ENCODE assay signal across 7 mouse cellular contexts in the genomic region with DNA sequence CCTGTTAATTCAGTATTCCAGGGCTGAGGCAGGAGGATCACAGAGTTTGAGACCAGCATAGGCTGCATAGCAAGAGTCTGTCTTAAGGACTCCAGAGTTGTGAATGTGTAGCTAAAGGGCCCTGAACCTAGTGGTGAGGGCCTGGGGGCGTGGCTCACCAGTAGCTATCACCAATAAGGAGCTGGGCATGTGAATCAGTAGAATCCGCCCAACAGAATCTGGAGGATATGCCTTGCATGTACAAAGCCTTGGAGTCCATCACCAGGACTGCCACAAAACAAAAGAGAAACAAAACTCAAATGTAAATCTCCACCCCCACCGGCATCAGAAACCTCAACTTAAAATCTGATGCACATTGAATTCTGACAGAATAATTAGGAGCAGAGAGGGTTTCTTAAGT. TPM values are rescaled to one million over a fixed set of nuclear protein-coding genes. Genes with fewer than 3 reads are reported as not detected.
DNase-seq lines count a peak whose midpoint lies in the region; ATAC-seq lines count a peak whose summit lies in the region.

No protein-coding gene starts in this region.

- H3K9ac ChIP-seq in neural tube, embryonic 11.5 days (ENCODE audit: low read length): peak overlapping the region; percentile 98
- H3K9ac ChIP-seq in embryonic facial prominence, embryonic 14.5 days (ENCODE audit: low read depth, low read length): peak overlapping the region; percentile 81
- H3K9ac ChIP-seq in limb, embryonic 11.5 days (ENCODE audit: low read length): no peak overlapping the region
- H3K9ac ChIP-seq in stomach, embryonic 15.5 days: peak overlapping the region; percentile 17; the same call in 1 of the 2 replicates

- peak overlapping the region; percentile 97 for H3K27ac ChIP-seq in neural tube, embryonic 11.5 days (ENCODE audit: low read depth, low read length)
- peak overlapping the region; percentile 94 for H3K27ac ChIP-seq in embryonic facial prominence, embryonic 14.5 days (replicated peaks; ENCODE audit: low read depth, low read length)
- peak overlapping the region; percentile 65; the same call in 1 of the 2 replicates for H3K27ac ChIP-seq in limb, embryonic 11.5 days (replicated peaks; ENCODE audit: low read depth, low read length)
- peak overlapping the region; percentile 60; the same call in 1 of the 2 replicates for H3K27ac ChIP-seq in stomach, embryonic 15.5 days

- no peaks in the 10 kb centered on the region for H3K27me3 ChIP-seq in neural tube, embryonic 11.5 days (ENCODE audit: control insufficient read depth, insufficient read depth, low read length)
- H3K27me3 ChIP-seq in embryonic facial prominence, embryonic 14.5 days (replicated peaks; ENCODE audit: control insufficient read depth, insufficient read depth, low read length): no peaks in the 10 kb centered on the region
- no peaks in the 10 kb centered on the region for H3K27me3 ChIP-seq in limb, embryonic 11.5 days (ENCODE audit: control insufficient read depth, insufficient read depth, low read length)
- no peaks in the 10 kb centered on the region for H3K27me3 ChIP-seq in stomach, embryonic 15.5 days (replicated peaks)

- no peak overlapping the region for H3K4me3 ChIP-seq in neural tube, embryonic 11.5 days (ENCODE audit: low read depth, low read length)
- no peak overlapping the region; the same call in 1 of the 2 replicates for H3K4me3 ChIP-seq in embryonic facial prominence, embryonic 14.5 days (ENCODE audit: low read depth, low read length)
- H3K4me3 ChIP-seq in limb, embryonic 11.5 days (ENCODE audit: low read depth, low read length): peak overlapping the region; percentile 91; the same call in 1 of the 2 replicates
- H3K4me3 ChIP-seq in stomach, embryonic 15.5 days (replicated peaks): peak overlapping the region; percentile 81; the same call in 1 of the 2 replicates

- peaks cover 9% of the 10 kb centered on the region for H3K36me3 ChIP-seq in neural tube, embryonic 11.5 days (ENCODE audit: control insufficient read depth, insufficient read depth, low read length)
- peaks cover 22% of the 10 kb centered on the region for H3K36me3 ChIP-seq in embryonic facial prominence, embryonic 14.5 days (ENCODE audit: control insufficient read depth, insufficient read depth, low read length)
- H3K36me3 ChIP-seq in limb, embryonic 11.5 days (ENCODE audit: control insufficient read depth, insufficient read depth, low read length): peaks cover 5% of the 10 kb centered on the region
- peaks cover 6% of the 10 kb centered on the region for H3K36me3 ChIP-seq in stomach, embryonic 15.5 days

- peaks cover 11% of the 10 kb centered on the region; the same call in 1 of the 2 replicates for H3K4me1 ChIP-seq in neural tube, embryonic 11.5 days (ENCODE audit: control insufficient read depth, insufficient read depth, low read length)
- peaks cover 18% of the 10 kb centered on the region; the same call in 1 of the 2 replicates for H3K4me1 ChIP-seq in embryonic facial prominence, embryonic 14.5 days (ENCODE audit: control insufficient read depth, insufficient read depth, low read length)
- H3K4me1 ChIP-seq in limb, embryonic 11.5 days (ENCODE audit: control insufficient read depth, insufficient read depth, low read length): peaks cover 21% of the 10 kb centered on the region
- peaks cover 53% of the 10 kb centered on the region for H3K4me1 ChIP-seq in stomach, embryonic 15.5 days

- 84% methylated on average over 3 of the region's 3 CpGs for WGBS in neural tube, embryonic 11.5 days
- 63% methylated on average over 3 of the region's 3 CpGs for WGBS in embryonic facial prominence, embryonic 14.5 days
- WGBS in limb, embryonic 11.5 days: 73% methylated on average over 3 of the region's 3 CpGs
- WGBS in stomach, embryonic 15.5 days: 60% methylated on average over 3 of the region's 3 CpGs

- DNase-seq in neural tube, embryonic 11.5 days (ENCODE audit: low spot score): no peak
- DNase-seq in neural tube, embryonic 10.5 days (ENCODE audit: extremely low spot score, low spot score): no peak
- no peak for DNase-seq in embryonic facial prominence, embryonic 14.5 days (ENCODE audit: low spot score)
- no peak for DNase-seq in limb, embryonic 11.5 days (ENCODE audit: low spot score)
- no peak for DNase-seq in frontal cortex, adult 2 months (ENCODE audit: extremely low spot score in 1 of 2, low spot score in 1 of 2)
- no peak for DNase-seq in cerebellum, adult 18-20 months

- ATAC-seq in neural tube, embryonic 11.5 days (ENCODE audit: insufficient read depth, low FRiP score, low TSS enrichment): no peak
- ATAC-seq in embryonic facial prominence, embryonic 14.5 days (ENCODE audit: low read depth): no peak
- ATAC-seq in limb, embryonic 11.5 days (ENCODE audit: insufficient number of reproducible peaks, low FRiP score, low TSS enrichment, low read depth): no peak
- no peak for ATAC-seq in stomach, embryonic 15.5 days (ENCODE audit: insufficient read depth, low FRiP score, low read depth)

- H3K9me3 ChIP-seq in neural tube, embryonic 11.5 days (ENCODE audit: control insufficient read depth, low read length): no peaks in the 10 kb centered on the region
- no peaks in the 10 kb centered on the region for H3K9me3 ChIP-seq in embryonic facial prominence, embryonic 14.5 days (ENCODE audit: control insufficient read depth, low read length)
- H3K9me3 ChIP-seq in limb, embryonic 11.5 days (ENCODE audit: control insufficient read depth, low read length): no peaks in the 10 kb centered on the region
- no peaks in the 10 kb centered on the region for H3K9me3 ChIP-seq in stomach, embryonic 15.5 days

- H3K4me2 ChIP-seq in neural tube, embryonic 11.5 days (ENCODE audit: low read depth): peak overlapping the region; percentile 72
- H3K4me2 ChIP-seq in embryonic facial prominence, embryonic 14.5 days (ENCODE audit: low read depth, low read length): peak overlapping the region; percentile 72
- H3K4me2 ChIP-seq in limb, embryonic 11.5 days (ENCODE audit: low read depth, severe bottlenecking): peak overlapping the region; percentile 76
- H3K4me2 ChIP-seq in stomach, embryonic 15.5 days: peak overlapping the region; percentile 71

RNA-seq across cellular contexts. Expression of a gene that starts 7.6 kb away (rescaled TPM):
- 144 and 159 TPM in 2 replicates for polyA plus RNA-seq in neural tube, embryonic 11.5 days (2014; fragmentation: Nextera tagmentation; extraction: Ambion mirVana)
- 65.4 and 65.7 TPM in 2 replicates for polyA plus RNA-seq in embryonic facial prominence, embryonic 14.5 days (2014; fragmentation: Nextera tagmentation; extraction: Ambion mirVana)
- 86.9 and 87.2 TPM in 2 replicates for polyA plus RNA-seq in limb, embryonic 11.5 days (2014; fragmentation: Nextera tagmentation; extraction: Ambion mirVana)
- polyA plus RNA-seq in stomach, embryonic 15.5 days (2015; fragmentation: Nextera tagmentation; extraction: Ambion mirVana): 52.6 and 54.6 TPM in 2 replicates
- polyA plus RNA-seq in frontal cortex, adult 2 months (2012; rRNA removed): 174 and 186 TPM in 2 replicates

RNA-seq across cellular contexts. Expression of a gene that starts 21.3 kb away (rescaled TPM):
- polyA plus RNA-seq in neural tube, embryonic 11.5 days (2014; fragmentation: Nextera tagmentation; extraction: Ambion mirVana): 0.65 and 0.94 TPM in 2 replicates
- polyA plus RNA-seq in embryonic facial prominence, embryonic 14.5 days (2014; fragmentation: Nextera tagmentation; extraction: Ambion mirVana): 8.5 and 9.4 TPM in 2 replicates
- 0.51 and 1.0 TPM in 2 replicates for polyA plus RNA-seq in limb, embryonic 11.5 days (2014; fragmentation: Nextera tagmentation; extraction: Ambion mirVana)
- 2.1 and 2.9 TPM in 2 replicates for polyA plus RNA-seq in stomach, embryonic 15.5 days (2015; fragmentation: Nextera tagmentation; extraction: Ambion mirVana)
- polyA plus RNA-seq in frontal cortex, adult 2 months (2012; rRNA removed): 627 and 752 TPM in 2 replicates

RNA-seq across cellular contexts. Expression of a gene that starts 33.0 kb away (rescaled TPM):
- polyA plus RNA-seq in neural tube, embryonic 11.5 days (2014; fragmentation: Nextera tagmentation; extraction: Ambion mirVana): 1.6 TPM in 2 replicates
- polyA plus RNA-seq in embryonic facial prominence, embryonic 14.5 days (2014; fragmentation: Nextera tagmentation; extraction: Ambion mirVana): 4.4 and 4.9 TPM in 2 replicates
- 2.2 and 2.3 TPM in 2 replicates for polyA plus RNA-seq in limb, embryonic 11.5 days (2014; fragmentation: Nextera tagmentation; extraction: Ambion mirVana)
- 35.3 and 36.9 TPM in 2 replicates for polyA plus RNA-seq in stomach, embryonic 15.5 days (2015; fragmentation: Nextera tagmentation; extraction: Ambion mirVana)
- polyA plus RNA-seq in frontal cortex, adult 2 months (2012; rRNA removed): 3.3 and 4.0 TPM in 2 replicates

Comparison
In these comparisons a context has a peak if more than half of its experiments do, and no peak if none do; other contexts are left out.
1. H3K4me3 ChIP-seq: peak in limb, embryonic 11.5 days (single experiment) and stomach, embryonic 15.5 days (single experiment); none in neural tube, embryonic 11.5 days (single experiment) and embryonic facial prominence, embryonic 14.5 days (single experiment).
2. RNA of a gene that starts 21.3 kb away (polyA plus RNA-seq): 627 to 752 TPM in frontal cortex, adult 2 months; 8.5 to 9.4 TPM in embryonic facial prominence, embryonic 14.5 days, 2.1 to 2.9 TPM in stomach, embryonic 15.5 days, 0.51 to 1.0 TPM in limb, embryonic 11.5 days and 0.65 to 0.94 TPM in neural tube, embryonic 11.5 days; every median in the first group is over 10 times any median in the second.
3. Peak in every context shown above with its lines, with median percentiles within 50 percentile points of each other: H3K27ac ChIP-seq and H3K4me2 ChIP-seq.